8 mouse cellular contexts compared by ENCODE assay signal in genomic region chr17:43534362-43535222, GRCm38 (mm10). TPM values are rescaled to one million over a fixed set of nuclear protein-coding genes. Genes with fewer than 3 reads are reported as not detected.
A peak's percentile ranks its signal among the peaks of the same experiment; 100 is the strongest.
DNase-seq lines count a peak whose midpoint lies in the region; ATAC-seq lines count a peak whose summit lies in the region.

No protein-coding gene starts in this region.

- 0 out of 2 replicates have a peak overlapping the region, but pooled peaks have one; percentile 5 for H3K4me3 ChIP-seq in forebrain, embryonic 14.5 days (ENCODE audit: low read depth, low read length)
- peak overlapping the region; percentile 41 for H3K4me3 ChIP-seq in lung, embryonic 16.5 days (ENCODE audit: low read length)

- H3K4me1 ChIP-seq in forebrain, embryonic 14.5 days (ENCODE audit: control insufficient read depth, insufficient read depth, low read length) = peaks cover 7% of the 10 kb centered on the region; the same call in 1 of the 2 replicates
- H3K4me1 ChIP-seq in lung, embryonic 16.5 days (replicated peaks; ENCODE audit: control insufficient read depth, insufficient read depth, low read length) = peaks cover 6% of the 10 kb centered on the region

- H3K27me3 ChIP-seq in forebrain, embryonic 14.5 days (replicated peaks; ENCODE audit: control insufficient read depth, insufficient read depth, low read length) = no peaks in the 10 kb centered on the region
- no peaks in the 10 kb centered on the region for H3K27me3 ChIP-seq in lung, embryonic 16.5 days (ENCODE audit: control insufficient read depth, insufficient read depth, low read depth, low read length)

- DNase-seq in left cerebral cortex, postnatal 10 days (ENCODE audit: extremely low spot score in 1 of 2, low spot score in 2 of 2) = peak; percentile 36 to 74
- DNase-seq in left cerebral cortex, adult 11 months (ENCODE audit: low spot score) = no peak
- peak; percentile 74 for DNase-seq in forebrain, embryonic 14.5 days (ENCODE audit: low spot score)
- peak; percentile 50 to 63 for DNase-seq in heart, postnatal 14 days
- peak; percentile 44 to 70 for DNase-seq in kidney, postnatal 36 days
- peak; percentile 27 for DNase-seq in ovary, postnatal 14 days (ENCODE audit: low spot score)
- DNase-seq in thymus, postnatal 25 days = no peak

- 3% methylated on average over 23 of the region's 23 CpGs for WGBS in forebrain, embryonic 14.5 days
- WGBS in lung, embryonic 16.5 days = 8% methylated on average over 23 of the region's 23 CpGs

- H3K9ac ChIP-seq in forebrain, embryonic 14.5 days (ENCODE audit: low read length) = no peak overlapping the region
- H3K9ac ChIP-seq in lung, embryonic 16.5 days (ENCODE audit: low read length) = peak overlapping the region; percentile 48

- no peaks in the 10 kb centered on the region for H3K9me3 ChIP-seq in forebrain, embryonic 14.5 days (replicated peaks; ENCODE audit: control insufficient read depth, low read length)
- no peaks in the 10 kb centered on the region for H3K9me3 ChIP-seq in lung, embryonic 16.5 days (ENCODE audit: control insufficient read depth, low read length)

- no peaks in the 10 kb centered on the region for H3K36me3 ChIP-seq in forebrain, embryonic 14.5 days (ENCODE audit: control insufficient read depth, insufficient read depth, low read length)
- H3K36me3 ChIP-seq in lung, embryonic 16.5 days (ENCODE audit: control insufficient read depth, insufficient read depth, low read length) = no peaks in the 10 kb centered on the region

- peak; percentile 86 for ATAC-seq in forebrain, embryonic 14.5 days
- peak; percentile 97 for ATAC-seq in lung, embryonic 16.5 days (ENCODE audit: low read depth)

- intact Hi-C loops in left cerebral cortex, postnatal 10 days (cut with DNase I) = no loop called here
- intact Hi-C loops in heart, postnatal 14 days (cut with DNase I) = no loop called here

- no peak overlapping the region for H3K27ac ChIP-seq in forebrain, embryonic 14.5 days (ENCODE audit: low read depth, low read length)
- H3K27ac ChIP-seq in lung, embryonic 16.5 days (ENCODE audit: low read length) = peak overlapping the region; percentile 80

- peak overlapping the region; percentile 33 for H3K4me2 ChIP-seq in forebrain, embryonic 14.5 days (ENCODE audit: low read length)
- H3K4me2 ChIP-seq in lung, embryonic 16.5 days (ENCODE audit: low read depth, low read length) = peak overlapping the region; percentile 58

RNA-seq across cellular contexts. Expression of gene Ankrd66, which starts 8.8 kb away (rescaled TPM):
- total RNA-seq in left cerebral cortex, postnatal 10 days (2021) = not detected
- 0.34 and 0.45 TPM in 2 replicates for polyA plus RNA-seq in forebrain, embryonic 14.5 days (2014; fragmentation: Nextera tagmentation; extraction: Ambion mirVana)
- total RNA-seq in heart, postnatal 14 days (2021) = not detected
- 0.94 and 0.96 TPM in 2 replicates for polyA plus RNA-seq in lung, embryonic 16.5 days (2015; fragmentation: Nextera tagmentation; extraction: Ambion mirVana)

RNA-seq across cellular contexts. Expression of gene Mep1a, which starts 32.0 kb away (rescaled TPM):
- under 1 TPM in 1 of 2 experiments, not detected in 1; 0.12 TPM for total RNA-seq in left cerebral cortex, postnatal 10 days (2021)
- not detected in 2 replicates for polyA plus RNA-seq in forebrain, embryonic 14.5 days (2014; fragmentation: Nextera tagmentation; extraction: Ambion mirVana)
- total RNA-seq in heart, postnatal 14 days (2021) = not detected
- 0.23 TPM in 1 of 2 replicates, not detected in the other for polyA plus RNA-seq in lung, embryonic 16.5 days (2015; fragmentation: Nextera tagmentation; extraction: Ambion mirVana)

RNA-seq across cellular contexts. Expression of gene Pla2g7, which starts 33.3 kb away (rescaled TPM):
- 10 to 100 TPM; 48.4 to 51.9 TPM for total RNA-seq in left cerebral cortex, postnatal 10 days (2021)
- polyA plus RNA-seq in forebrain, embryonic 14.5 days (2014; fragmentation: Nextera tagmentation; extraction: Ambion mirVana) = 4.0 and 7.3 TPM in 2 replicates
- total RNA-seq in heart, postnatal 14 days (2021) = 1 to 10 TPM; 5.1 to 7.2 TPM
- polyA plus RNA-seq in lung, embryonic 16.5 days (2015; fragmentation: Nextera tagmentation; extraction: Ambion mirVana) = 10.9 and 11.3 TPM in 2 replicates

Comparison
In these comparisons a context has a peak if more than half of its experiments do, and no peak if none do; other contexts are left out.
1. DNase-seq: peak in left cerebral cortex, postnatal 10 days (2 of 2), forebrain, embryonic 14.5 days (single experiment), heart, postnatal 14 days (2 of 2), kidney, postnatal 36 days (2 of 2) and ovary, postnatal 14 days (single experiment); none in left cerebral cortex, adult 11 months (single experiment) and thymus, postnatal 25 days (single experiment).
2. RNA of gene Pla2g7, which starts 33.3 kb away (total RNA-seq): 48.4 to 51.9 TPM in left cerebral cortex, postnatal 10 days; 5.1 to 7.2 TPM in heart, postnatal 14 days; every median in the first group is over 4 times any median in the second.